Mouse (Mus musculus): ENCODE results near the gene Far1.

Gene Far1

GRCm38 (mm10) chr7:113513286-113513962 lies at the start of gene Far1:
Gene Far1 (plus strand): TSS chr7:113513834.
- peak; percentile 99 for DNase-seq (ENCODE audit: extremely low read depth, insufficient read length, low spot score)

- DNase-seq (ENCODE audit: extremely low read depth, insufficient read length, low spot score): no peak
These were observed 45.3 kb upstream of the Far1 start for GRCm38 (mm10) chr7:113468345-113468744.

DNA sequence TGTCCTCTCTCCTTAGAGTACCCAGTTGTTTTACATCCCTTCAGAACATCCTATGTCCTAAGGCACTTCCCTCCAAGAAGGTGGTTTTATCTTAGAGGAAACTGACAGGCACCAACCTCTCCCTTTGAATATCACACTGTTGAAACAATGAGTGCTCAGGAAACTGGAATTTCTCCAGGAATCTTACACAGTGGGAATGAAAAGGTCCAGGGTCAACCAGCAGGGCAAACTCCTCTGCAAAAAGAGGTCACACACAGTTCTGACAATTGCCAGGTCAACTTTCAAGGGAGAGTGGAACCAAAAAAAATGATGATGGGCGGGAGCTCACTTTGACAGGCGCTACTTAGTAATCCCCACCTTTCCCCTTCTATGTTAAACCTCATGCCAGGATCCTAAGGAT lies 43.0 kb upstream of the Far1 start:
- no peak for DNase-seq (ENCODE audit: extremely low read depth, insufficient read length, low spot score)

GRCm38 (mm10) chr7:113471653-113472052 lies 42.0 kb upstream of the Far1 start:
- no peak for DNase-seq (ENCODE audit: extremely low read depth, insufficient read length, low spot score)

GRCm38 (mm10) chr7:113495792-113496191 lies 17.8 kb upstream of the Far1 start:
- no peak for DNase-seq (ENCODE audit: extremely low read depth, insufficient read length, low spot score)

- peak; percentile 57 for DNase-seq (ENCODE audit: extremely low read depth, insufficient read length, low spot score)
These were observed 15.2 kb upstream of the Far1 start for GRCm38 (mm10) chr7:113498413-113498812.

DNA sequence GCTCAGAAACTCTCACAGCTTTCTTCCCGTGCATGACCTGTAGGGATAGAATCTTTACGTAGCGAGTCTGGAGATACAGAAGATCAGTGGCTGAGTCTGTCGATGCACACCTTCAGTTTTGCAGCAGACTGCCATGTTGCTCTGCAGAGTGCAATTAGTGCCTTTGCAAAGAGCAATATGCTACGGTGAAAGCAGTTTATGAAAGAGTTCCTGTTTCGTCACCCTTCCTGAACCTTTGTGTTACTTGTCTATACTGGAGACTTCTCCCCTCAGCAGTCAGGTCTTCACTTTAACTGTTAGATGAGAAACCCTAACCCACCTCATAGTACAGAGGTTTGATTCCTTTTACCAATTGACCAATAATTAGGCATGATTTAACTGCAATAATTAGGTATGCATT lies 13.8 kb upstream of the Far1 start:
- DNase-seq (ENCODE audit: extremely low read depth, insufficient read length, low spot score): no peak

- peak; percentile 63 for DNase-seq (ENCODE audit: extremely low read depth, insufficient read length, low spot score)
These were observed 11.2 kb upstream of the Far1 start for GRCm38 (mm10) chr7:113502453-113502852.

- no peak for DNase-seq (ENCODE audit: extremely low read depth, insufficient read length, low spot score)
These were observed 8.6 kb upstream of the Far1 start for GRCm38 (mm10) chr7:113505047-113505446.

GRCm38 (mm10) chr7:113505516-113506045 lies 8.1 kb upstream of the Far1 start:
- no peak for DNase-seq (ENCODE audit: extremely low read depth, insufficient read length, low spot score)

GRCm38 (mm10) chr7:113507846-113508245 lies 5.8 kb upstream of the Far1 start:
- no peak for DNase-seq (ENCODE audit: extremely low read depth, insufficient read length, low spot score)

GRCm38 (mm10) chr7:113511396-113511795 lies 2.2 kb upstream of the Far1 start:
- DNase-seq (ENCODE audit: extremely low read depth, insufficient read length, low spot score): no peak

GRCm38 (mm10) chr7:113512527-113513285 lies 928 bp upstream of the Far1 start:
- no peak for DNase-seq (ENCODE audit: extremely low read depth, insufficient read length, low spot score)

DNA sequence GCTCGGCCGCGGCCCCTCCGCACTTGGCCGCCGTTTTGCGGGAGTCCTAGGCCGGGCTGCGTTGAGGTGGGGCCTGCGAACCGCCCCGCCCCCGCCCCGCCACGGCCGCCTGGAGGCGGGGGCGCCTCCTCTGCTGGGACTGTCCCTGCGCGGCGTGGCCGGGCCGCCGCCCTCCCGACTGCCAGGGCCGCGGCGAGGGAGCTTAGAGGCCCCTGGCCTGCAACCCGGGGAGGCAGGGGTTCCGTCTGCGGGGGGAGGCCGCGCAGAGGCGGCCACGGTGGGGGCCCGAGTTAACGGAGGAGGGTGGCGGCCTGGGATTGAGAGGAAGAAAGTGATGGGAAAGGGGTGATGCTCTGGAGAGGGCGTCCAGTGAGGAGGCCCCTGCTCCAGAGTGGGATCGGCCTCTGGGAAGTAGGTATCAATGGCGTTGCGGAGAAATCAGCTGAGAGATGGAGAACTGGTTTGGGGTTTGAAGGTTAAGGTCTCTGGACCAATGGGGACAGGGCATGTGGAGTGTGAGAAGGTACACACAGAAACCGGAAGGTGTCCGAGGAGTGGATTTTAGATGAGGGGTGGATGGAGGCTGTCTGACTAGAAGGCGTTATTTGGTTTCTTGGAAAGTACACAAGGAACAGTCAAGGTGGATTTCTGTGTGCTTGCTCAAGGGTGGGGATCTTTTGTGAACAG lies 472 bp downstream of the Far1 start:
- no peak for DNase-seq (ENCODE audit: extremely low read depth, insufficient read length, low spot score)

DNA sequence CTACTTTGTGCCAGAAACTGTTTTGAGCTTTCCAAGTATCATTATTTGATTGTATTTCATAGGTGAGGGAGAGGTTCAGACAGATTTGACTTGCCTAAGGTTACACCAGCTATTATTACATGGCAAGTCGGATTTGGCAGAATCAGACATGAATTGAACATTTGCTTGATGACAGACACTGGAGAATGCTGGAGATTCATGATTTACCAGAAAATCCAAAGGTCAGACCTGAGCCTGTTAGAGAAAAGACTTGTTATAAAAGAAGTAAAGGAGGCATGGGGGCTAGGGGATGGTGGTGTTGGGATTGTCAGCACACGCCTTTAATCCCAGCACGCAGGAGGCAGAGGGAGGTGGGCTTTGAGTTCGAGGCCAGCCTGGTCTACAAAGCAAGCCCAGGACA lies 2.2 kb downstream of the Far1 start:
- DNase-seq (ENCODE audit: extremely low read depth, insufficient read length, low spot score): no peak

DNA sequence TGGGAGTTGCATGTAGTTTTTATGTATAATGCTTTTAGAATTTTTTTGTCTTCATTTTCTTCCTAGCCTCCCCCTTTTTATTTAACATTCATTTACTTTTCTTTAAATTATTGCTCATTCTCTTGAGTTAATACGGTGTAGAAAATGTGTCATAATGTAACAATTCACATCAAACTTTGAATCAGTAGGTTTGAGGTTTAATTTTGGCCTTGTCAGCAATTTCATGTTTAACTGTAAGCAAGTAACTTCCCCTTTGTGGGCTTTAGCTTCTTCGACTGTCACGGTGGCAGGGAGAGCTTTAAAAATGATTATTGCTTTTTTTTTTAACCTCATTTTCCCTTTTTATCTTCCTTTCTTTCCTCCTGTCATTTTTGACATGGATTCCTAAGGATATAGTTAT lies 4.8 kb downstream of the Far1 start:
- DNase-seq (ENCODE audit: extremely low read depth, insufficient read length, low spot score): no peak

DNA sequence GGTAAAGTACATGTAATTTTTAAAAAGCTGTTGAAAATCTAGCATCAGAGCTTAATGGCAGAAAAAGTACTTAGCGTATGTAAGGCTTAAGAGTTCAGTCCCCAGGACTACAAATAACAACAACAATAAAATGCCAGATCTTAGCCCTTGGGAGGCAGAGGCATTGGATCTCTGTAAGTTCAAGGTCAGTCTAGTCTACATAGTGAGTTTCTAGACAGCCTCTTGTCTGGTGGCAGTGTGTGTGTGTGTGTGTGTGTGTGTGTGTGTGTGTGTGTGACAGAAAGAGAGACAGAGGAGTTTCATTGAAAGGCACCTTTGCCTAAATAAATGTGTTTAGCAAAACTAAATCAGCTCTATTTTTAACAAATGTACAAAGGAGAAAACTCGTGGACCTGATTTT lies 5.3 kb downstream of the Far1 start:
- no peak for DNase-seq (ENCODE audit: extremely low read depth, insufficient read length, low spot score)

DNA sequence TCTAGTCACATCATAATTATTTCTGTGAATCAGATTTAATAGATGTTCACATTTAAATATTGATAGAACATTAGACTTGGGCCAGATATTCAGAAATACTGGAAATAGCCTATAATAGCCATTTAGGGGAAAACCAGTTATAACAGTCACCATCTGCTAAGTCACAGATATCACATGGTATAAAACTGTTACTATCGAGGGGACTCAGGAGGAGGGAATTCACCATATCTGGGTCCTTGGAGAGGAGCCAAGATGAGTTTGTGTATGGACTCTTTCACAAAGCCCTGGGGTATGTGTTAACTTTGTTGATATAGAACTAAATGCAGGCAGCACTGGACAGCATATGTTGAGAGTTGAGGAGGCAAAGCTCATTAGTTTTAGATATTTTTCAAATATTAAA lies 29.5 kb downstream of the Far1 start:
- DNase-seq (ENCODE audit: extremely low read depth, insufficient read length, low spot score): no peak

GRCm38 (mm10) chr7:113551742-113552463 lies 38.3 kb downstream of the Far1 start:
- no peak for DNase-seq (ENCODE audit: extremely low read depth, insufficient read length, low spot score)

DNA sequence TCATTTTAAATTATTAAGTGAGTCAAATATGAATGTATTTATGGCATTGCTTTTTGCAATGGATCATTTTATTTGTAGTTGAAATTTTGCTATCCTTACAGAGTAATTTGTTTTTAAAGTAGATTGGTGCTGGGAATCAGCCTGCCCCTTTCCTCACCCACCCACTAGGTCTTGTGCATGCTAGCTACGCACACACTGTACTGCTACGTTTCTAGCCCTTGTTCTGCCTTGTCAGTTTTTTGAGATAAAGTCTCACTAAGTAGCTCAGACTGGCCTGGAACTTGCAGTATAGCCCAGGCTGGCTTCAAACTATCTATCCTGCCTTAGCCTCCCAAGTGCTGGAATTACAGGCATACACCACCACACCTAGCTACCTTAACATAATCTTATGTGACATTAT lies 38.9 kb downstream of the Far1 start:
- no peak for DNase-seq (ENCODE audit: extremely low read depth, insufficient read length, low spot score)

DNA sequence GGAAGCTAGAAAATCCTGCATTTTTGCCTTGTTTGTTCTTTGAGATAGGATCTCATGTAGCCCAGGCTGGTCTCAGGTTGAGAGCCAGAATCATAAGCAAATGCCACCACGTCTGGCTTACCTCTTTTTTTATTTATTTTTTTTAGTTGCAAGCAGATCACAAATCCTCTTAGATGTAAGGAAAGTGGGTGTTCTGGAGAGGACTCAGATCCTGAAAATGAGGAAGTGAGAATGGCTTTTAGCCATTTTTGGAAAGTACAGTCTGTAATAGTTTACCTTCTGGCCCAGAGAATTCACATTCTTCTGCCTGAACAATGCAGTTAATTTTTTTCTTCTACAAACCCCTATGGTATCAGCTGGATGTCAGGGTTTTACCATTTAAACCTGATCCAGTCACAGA lies 42.5 kb downstream of the Far1 start:
- DNase-seq (ENCODE audit: extremely low read depth, insufficient read length, low spot score): no peak
